Mouse (Mus musculus): ENCODE data around the gene Dvl3. TPM values are rescaled to one million over a fixed set of nuclear protein-coding genes. Genes with fewer than 3 reads are reported as not detected.

Dvl3 gene
- total RNA-seq (2021) (10 to 100 TPM; 46.0 to 49.7 TPM), polyA plus RNA-seq (2012; rRNA removed) (28.7 and 32.9 TPM in 2 replicates)
- long read RNA-seq, transcript Dvl3-203 (16 exons, 3,983 nt), result major isoform, 8 of 17 reads
- long read RNA-seq, transcript Dvl3-201 (15 exons, 2,519 nt), result minor isoform, 5 of 17 reads
- long read RNA-seq, partial matches to known transcripts, result 2 of 17 reads
- long read RNA-seq, other reads (novel, unspliced or antisense), result 2 of 17 reads

DNA sequence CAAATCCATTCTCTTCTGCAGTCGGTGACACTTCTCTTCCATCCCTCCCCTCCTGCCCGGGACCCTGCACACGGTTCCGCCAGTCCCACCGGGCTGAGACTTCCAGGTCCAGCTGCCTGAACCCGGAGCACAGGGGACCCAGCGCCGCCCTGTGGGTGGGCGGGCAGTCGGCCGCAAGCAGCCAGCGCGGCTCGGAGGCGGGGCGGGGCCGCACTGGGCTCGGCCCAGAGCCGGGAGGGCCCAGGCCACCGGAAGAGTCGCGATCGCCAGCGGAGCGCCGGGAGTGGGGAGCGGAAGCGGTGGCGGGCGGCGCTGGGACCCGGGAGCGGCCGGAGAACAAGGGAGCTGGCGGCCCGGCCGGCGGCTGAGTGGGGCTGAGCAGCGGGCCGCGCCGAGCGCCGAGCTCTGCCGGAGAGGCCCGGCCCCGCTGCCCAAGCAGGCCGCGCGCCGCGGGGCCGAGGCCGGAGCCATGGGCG is at the start of gene Dvl3:
Gene Dvl3 (plus strand): TSS at position 257 of the 476 bp plus-strand sequence.
- Histone ChIP-seq H3K4me1 (ENCODE audit: control insufficient read depth, insufficient read depth, low read length) (no peaks in the 10 kb centered on the region; the same call in 1 of the 2 replicates), H3K36me3 (ENCODE audit: control insufficient read depth, insufficient read depth, low read length) (no peaks in the 10 kb centered on the region), H3K27ac (peak within 1 kb of the TSS; percentile 91), H3K9ac (ENCODE audit: low read depth, low read length) (peak within 1 kb of the TSS; percentile 90), H3K27me3 (ENCODE audit: control insufficient read depth, insufficient read depth, low read length) (no peaks in the 10 kb centered on the region), H3K4me3 (peak within 1 kb of the TSS; percentile 89), H3K79me2 (replicated peaks; ENCODE audit: control insufficient read depth, insufficient read depth, low read length) (peaks cover 2% of the 10 kb centered on the region; the same call in 1 of the 2 replicates)
- DNase-seq, result peak; percentile 94 to 97
- intact Hi-C loops (cut with DNase I), result loop anchor here (1.0 to 5.0 kb wide), 5 partner anchors 18 to 136 kb away; partner anchors contain the start of genes Abcf3, Alg3, Eef1akmt4 and Eif2b5
- TF ChIP-seq POLR2A (IDR thresholded peaks at IDR 0.05; ENCODE audit: insufficient read depth, low read depth, low read length) (peak; percentile 80), CTCF (IDR thresholded peaks at IDR 0.05) (peak; percentile 74), EP300 (IDR thresholded peaks at IDR 0.05; ENCODE audit: insufficient read depth, low read depth, low read length) (no peak)
- WGBS, result under 1% methylated on average over 47 of the region's 55 CpGs

DNA sequence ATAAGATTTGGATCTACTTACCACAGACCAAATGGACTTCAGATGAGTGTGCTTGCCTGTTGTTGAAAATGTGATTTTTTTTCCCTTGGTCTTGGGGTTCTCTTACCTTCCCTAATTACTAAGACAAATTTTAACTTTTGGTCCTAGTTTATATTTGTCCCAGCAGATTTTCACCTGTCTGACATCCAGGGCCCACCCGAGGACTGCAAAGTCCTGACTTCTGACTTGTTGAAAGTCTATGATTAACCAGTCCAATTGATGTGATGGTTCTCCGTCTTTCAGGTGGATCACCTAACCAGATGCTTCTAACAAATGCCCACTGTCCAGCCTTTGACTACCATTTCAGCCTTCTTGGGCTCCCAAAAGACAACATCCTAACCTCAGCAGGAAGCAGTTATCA is 45.8 kb upstream of the Dvl3 start:
- no peaks in the 10 kb centered on the region for H3K79me2 ChIP-seq (replicated peaks; ENCODE audit: control insufficient read depth, insufficient read depth, low read length)
- H3K4me1 ChIP-seq (ENCODE audit: control insufficient read depth, insufficient read depth, low read length), result no peaks in the 10 kb centered on the region
- H3K36me3 ChIP-seq (ENCODE audit: control insufficient read depth, insufficient read depth, low read length), result no peaks in the 10 kb centered on the region
- DNase-seq, result no peak
- no peak overlapping the region for H3K4me3 ChIP-seq
- intact Hi-C loops (cut with DNase I), result loop anchor here (10.0 kb wide), 1 partner anchor 746 kb away; no protein-coding TSS in a partner anchor
- 89% methylated on average over 2 of the region's 2 CpGs for WGBS
- H3K9ac ChIP-seq (ENCODE audit: low read depth, low read length), result no peak overlapping the region
- TF ChIP-seq POLR2A (IDR thresholded peaks at IDR 0.05; ENCODE audit: insufficient read depth, low read depth, low read length) (no peak), EP300 (IDR thresholded peaks at IDR 0.05; ENCODE audit: insufficient read depth, low read depth, low read length) (no peak), CTCF (IDR thresholded peaks at IDR 0.05) (no peak)
- H3K27ac ChIP-seq, result no peak overlapping the region
- no peaks in the 10 kb centered on the region for H3K27me3 ChIP-seq (ENCODE audit: control insufficient read depth, insufficient read depth, low read length)

DNA sequence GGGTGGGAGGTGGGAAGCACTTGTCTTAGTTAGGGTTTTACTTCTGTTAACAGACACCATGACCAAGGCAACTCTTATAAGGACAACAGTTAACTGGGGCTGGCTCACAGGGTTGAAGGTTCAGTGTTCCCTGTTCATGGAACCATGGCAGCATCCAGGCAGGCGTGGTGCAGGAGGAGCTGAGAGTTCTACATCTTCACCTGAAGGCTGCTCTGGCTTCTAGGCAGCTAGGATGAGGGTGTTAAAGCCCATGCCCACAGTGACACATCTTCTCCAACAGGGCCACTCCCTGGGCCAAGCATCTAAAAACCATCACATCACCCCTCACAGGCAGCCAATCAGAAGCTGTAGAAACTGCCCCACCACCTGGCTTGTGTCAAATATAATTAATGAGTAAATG is 45.1 kb upstream of the Dvl3 start:
- no peak overlapping the region for H3K4me3 ChIP-seq
- no peaks in the 10 kb centered on the region for H3K79me2 ChIP-seq (replicated peaks; ENCODE audit: control insufficient read depth, insufficient read depth, low read length)
- WGBS, result 78% methylated on average over 1 of the region's 1 CpGs
- no peaks in the 10 kb centered on the region for H3K4me1 ChIP-seq (ENCODE audit: control insufficient read depth, insufficient read depth, low read length)
- TF ChIP-seq POLR2A (IDR thresholded peaks at IDR 0.05; ENCODE audit: insufficient read depth, low read depth, low read length) (no peak), CTCF (IDR thresholded peaks at IDR 0.05) (no peak), EP300 (IDR thresholded peaks at IDR 0.05; ENCODE audit: insufficient read depth, low read depth, low read length) (no peak)
- H3K27ac ChIP-seq, result no peak overlapping the region
- no peaks in the 10 kb centered on the region for H3K27me3 ChIP-seq (ENCODE audit: control insufficient read depth, insufficient read depth, low read length)
- no peak overlapping the region for H3K9ac ChIP-seq (ENCODE audit: low read depth, low read length)
- no peaks in the 10 kb centered on the region for H3K36me3 ChIP-seq (ENCODE audit: control insufficient read depth, insufficient read depth, low read length)
- intact Hi-C loops (cut with DNase I), result loop anchor here (10.0 kb wide), 1 partner anchor 747 kb away; no protein-coding TSS in a partner anchor
- no peak for DNase-seq

DNA sequence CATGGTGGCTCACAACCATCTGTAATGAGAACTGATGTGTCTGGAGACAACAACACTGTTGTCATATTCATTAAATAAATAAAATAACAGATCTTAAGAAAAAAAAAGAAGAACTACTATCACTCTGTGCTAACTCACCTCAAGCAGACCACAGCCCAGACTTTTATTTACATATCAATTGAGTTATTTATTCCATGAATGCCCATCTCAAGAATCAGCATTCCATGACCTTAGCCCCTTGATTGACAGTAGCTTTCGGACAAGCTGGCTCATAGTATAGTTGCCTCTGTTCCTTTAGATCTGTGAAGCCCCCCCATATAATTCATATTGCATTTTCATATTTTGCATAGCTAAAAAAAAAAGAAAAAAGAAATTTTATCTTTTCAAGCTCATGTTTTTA is 43.0 kb upstream of the Dvl3 start:
- H3K27me3 ChIP-seq (ENCODE audit: control insufficient read depth, insufficient read depth, low read length), result no peaks in the 10 kb centered on the region
- TF ChIP-seq POLR2A (IDR thresholded peaks at IDR 0.05; ENCODE audit: insufficient read depth, low read depth, low read length), result no peak
- TF ChIP-seq CTCF (IDR thresholded peaks at IDR 0.05), result no peak
- no peak for TF ChIP-seq EP300 (IDR thresholded peaks at IDR 0.05; ENCODE audit: insufficient read depth, low read depth, low read length)
- DNase-seq, result no peak
- H3K4me1 ChIP-seq (ENCODE audit: control insufficient read depth, insufficient read depth, low read length), result no peaks in the 10 kb centered on the region
- intact Hi-C loops (cut with DNase I), result loop anchor here (10.0 kb wide), 1 partner anchor 749 kb away; no protein-coding TSS in a partner anchor
- H3K36me3 ChIP-seq (ENCODE audit: control insufficient read depth, insufficient read depth, low read length), result no peaks in the 10 kb centered on the region
- WGBS, result 86% methylated on average over 1 of the region's 1 CpGs
- H3K9ac ChIP-seq (ENCODE audit: low read depth, low read length), result no peak overlapping the region
- H3K27ac ChIP-seq, result no peak overlapping the region
- no peak overlapping the region for H3K4me3 ChIP-seq
- no peaks in the 10 kb centered on the region for H3K79me2 ChIP-seq (replicated peaks; ENCODE audit: control insufficient read depth, insufficient read depth, low read length)

DNA sequence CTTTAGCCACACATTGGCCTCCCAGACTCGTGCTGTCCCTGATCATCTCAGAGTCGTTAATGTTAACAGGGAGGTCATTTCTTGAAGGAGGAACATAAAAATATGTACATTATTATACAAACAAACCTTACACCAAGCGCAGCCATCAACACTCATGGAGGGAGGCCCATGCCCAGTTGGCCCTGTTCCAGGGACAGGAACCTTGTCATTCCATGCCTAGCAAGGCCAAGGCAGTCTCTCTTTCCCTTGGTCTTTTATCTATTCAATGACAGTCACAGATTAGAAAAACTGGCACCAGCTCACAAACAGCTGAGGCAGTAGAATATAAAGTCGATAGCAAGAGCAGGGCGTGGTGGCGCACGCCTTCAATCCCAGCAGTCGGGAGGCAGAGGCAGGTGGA is 42.6 kb upstream of the Dvl3 start:
- H3K4me1 ChIP-seq (ENCODE audit: control insufficient read depth, insufficient read depth, low read length), result no peaks in the 10 kb centered on the region
- H3K9ac ChIP-seq (ENCODE audit: low read depth, low read length), result no peak overlapping the region
- TF ChIP-seq CTCF (IDR thresholded peaks at IDR 0.05) (no peak), EP300 (IDR thresholded peaks at IDR 0.05; ENCODE audit: insufficient read depth, low read depth, low read length) (no peak), POLR2A (IDR thresholded peaks at IDR 0.05; ENCODE audit: insufficient read depth, low read depth, low read length) (no peak)
- no peaks in the 10 kb centered on the region for H3K36me3 ChIP-seq (ENCODE audit: control insufficient read depth, insufficient read depth, low read length)
- no peak for DNase-seq
- no peak overlapping the region for H3K4me3 ChIP-seq
- H3K27ac ChIP-seq, result no peak overlapping the region
- WGBS, result 64% methylated on average over 8 of the region's 8 CpGs
- intact Hi-C loops (cut with DNase I), result loop anchor here (10.0 kb wide), 1 partner anchor 749 kb away; no protein-coding TSS in a partner anchor
- H3K27me3 ChIP-seq (ENCODE audit: control insufficient read depth, insufficient read depth, low read length), result no peaks in the 10 kb centered on the region
- no peaks in the 10 kb centered on the region for H3K79me2 ChIP-seq (replicated peaks; ENCODE audit: control insufficient read depth, insufficient read depth, low read length)

DNA sequence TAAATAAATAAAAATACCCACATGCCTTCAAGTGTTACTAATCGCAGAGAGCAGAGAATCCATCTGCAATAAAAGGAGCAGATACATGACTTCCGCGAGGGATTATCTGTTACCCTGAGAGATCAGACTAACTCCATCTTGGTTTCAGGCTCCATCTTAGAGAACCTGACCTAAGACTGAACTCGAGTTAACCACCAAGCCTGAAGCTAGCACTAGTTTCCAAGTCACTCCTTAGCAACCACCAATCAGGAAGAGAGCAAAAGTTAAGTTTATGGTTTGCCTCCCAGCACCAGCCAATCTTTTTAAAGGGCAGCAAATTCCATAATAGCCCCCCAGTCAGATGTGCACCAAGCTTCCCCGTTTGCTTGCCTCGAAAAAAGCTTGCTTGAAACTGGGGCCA is 42.0 kb upstream of the Dvl3 start:
- Histone ChIP-seq H3K4me1 (ENCODE audit: control insufficient read depth, insufficient read depth, low read length) (no peaks in the 10 kb centered on the region), H3K27ac (no peak overlapping the region), H3K27me3 (ENCODE audit: control insufficient read depth, insufficient read depth, low read length) (no peaks in the 10 kb centered on the region), H3K79me2 (replicated peaks; ENCODE audit: control insufficient read depth, insufficient read depth, low read length) (no peaks in the 10 kb centered on the region), H3K36me3 (ENCODE audit: control insufficient read depth, insufficient read depth, low read length) (no peaks in the 10 kb centered on the region), H3K4me3 (no peak overlapping the region), H3K9ac (ENCODE audit: low read depth, low read length) (no peak overlapping the region)
- 84% methylated on average over 6 of the region's 6 CpGs for WGBS
- intact Hi-C loops (cut with DNase I), result loop anchor here (10.0 kb wide), 1 partner anchor 750 kb away; no protein-coding TSS in a partner anchor
- no peak for DNase-seq
- TF ChIP-seq POLR2A (IDR thresholded peaks at IDR 0.05; ENCODE audit: insufficient read depth, low read depth, low read length) (no peak), CTCF (IDR thresholded peaks at IDR 0.05) (no peak), EP300 (IDR thresholded peaks at IDR 0.05; ENCODE audit: insufficient read depth, low read depth, low read length) (no peak)

Data from heart, adult 2 months (tissue).